Mouse (Mus musculus) c-Kit-negative CD71-positive TER-119-positive erythroid progenitor cells, embryonic 14.5 days (primary cell): Measurements from ENCODE around the gene Fam171a2.
"Not testable (repeated sequence)": the region's sequence is repeated elsewhere in the genome, so short reads cannot be mapped to it uniquely, and the experiment has no call there.

Experiments used
- DNase-seq: peaks from one replicate; pipeline ENCODE4 v3.0.0-alpha.2; 2013; ENCODE audit warnings: low read depth, low spot score

Gene Fam171a2

GRCm38 (mm10) chr11:102394421-102395124 is 52.9 kb downstream of the Fam171a2 start:
- DNase-seq, result no peak

- DNase-seq, result no peak
Observed at GRCm38 (mm10) chr11:102393719-102394420, 53.6 kb downstream of the Fam171a2 start.

- DNase-seq, result no peak
Observed at GRCm38 (mm10) chr11:102393238-102393634, 54.2 kb downstream of the Fam171a2 start, which contains the start of gene Rundc3a. Gene Rundc3a, plus strand, starts transcription at chr11:102393403.

GRCm38 (mm10) chr11:102392441-102393237 is 54.8 kb downstream of the Fam171a2 start:
- no peak for DNase-seq

- DNase-seq, result not testable (repeated sequence)
Observed at GRCm38 (mm10) chr11:102389436-102389835, 58.0 kb downstream of the Fam171a2 start.
